Mouse (Mus musculus): ENCODE measurements around the gene Mxi1. TPM values are rescaled to one million over a fixed set of nuclear protein-coding genes. Genes with fewer than 3 reads are reported as not detected.
A peak's percentile ranks its signal among the peaks of the same experiment; 100 is the strongest.

Gene Mxi1
- polyA plus RNA-seq, 1 experiment from 2014 or later: 26.7 TPM

GRCm38 (mm10) chr19:53331882-53332500 is 21.7 kb downstream of the Mxi1 start:
- ATAC-seq: no peak
- WGBS: 96% methylated on average over 21 of the region's 21 CpGs
- H3K27ac ChIP-seq: no peak overlapping the region

DNA sequence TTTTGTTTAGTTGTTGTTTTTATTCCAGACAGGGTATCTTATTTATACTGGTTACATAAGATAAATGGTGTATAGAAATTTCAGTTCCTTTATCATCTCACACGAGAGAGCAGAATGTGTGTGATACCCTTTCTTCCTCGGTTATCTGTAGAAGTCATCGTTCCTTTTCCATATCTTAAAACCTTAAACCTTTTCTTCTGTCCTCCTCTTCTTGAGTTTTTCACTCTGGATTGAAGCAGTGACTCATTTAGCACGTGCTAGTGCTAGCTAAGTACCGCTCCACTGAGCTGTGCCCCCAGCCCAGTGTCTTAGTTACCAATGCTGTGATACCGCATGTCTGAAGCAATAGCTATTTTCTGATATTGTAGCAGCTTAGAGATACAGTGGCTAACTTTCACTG is 23.4 kb downstream of the Mxi1 start:
- WGBS: 94% methylated on average over 6 of the region's 6 CpGs
- no peak overlapping the region for H3K4me3 ChIP-seq
- no peak for ATAC-seq
- H3K27ac ChIP-seq: no peak overlapping the region
- no peaks in the 10 kb centered on the region for H3K27me3 ChIP-seq
- no peak overlapping the region for H3K4me2 ChIP-seq
- peaks cover 11% of the 10 kb centered on the region for H3K4me1 ChIP-seq
- H3K9ac ChIP-seq: no peak overlapping the region
- peaks cover 44% of the 10 kb centered on the region for H3K36me3 ChIP-seq (ENCODE audit: poor library complexity, severe bottlenecking)
- peaks cover 4% of the 10 kb centered on the region; the same call in 1 of the 2 replicates for H3K9me3 ChIP-seq (replicated peaks)

More at GRCm38 (mm10) chr19:53331882-53332500, 21.7 kb downstream of the Mxi1 start:
- Histone ChIP-seq H3K27me3 (no peaks in the 10 kb centered on the region), H3K9ac (no peak overlapping the region), H3K36me3 (ENCODE audit: poor library complexity, severe bottlenecking) (peaks cover 32% of the 10 kb centered on the region), H3K4me2 (no peak overlapping the region), H3K4me3 (no peak overlapping the region), H3K9me3 (replicated peaks) (no peaks in the 10 kb centered on the region), H3K4me1 (peaks cover 14% of the 10 kb centered on the region)

DNA sequence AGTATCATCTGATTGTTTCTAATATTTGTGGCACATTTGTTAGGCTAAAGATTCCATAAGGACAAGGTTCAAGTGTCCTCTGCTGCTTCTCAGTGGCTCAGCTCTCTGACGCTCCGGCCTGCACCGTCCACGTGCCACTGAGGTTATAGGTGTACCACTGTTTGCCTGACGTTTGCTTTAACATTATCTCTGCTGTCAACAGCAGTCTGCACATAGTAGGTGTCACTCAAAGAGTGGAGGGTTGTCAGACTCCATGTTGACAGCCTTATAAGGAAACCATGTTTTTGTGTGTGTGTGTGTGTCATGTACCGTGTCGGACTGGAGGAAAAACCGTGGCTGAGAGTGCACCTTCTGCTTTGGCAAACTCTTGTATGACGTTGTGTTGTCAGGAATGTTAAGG is 24.9 kb downstream of the Mxi1 start:
- Histone ChIP-seq H3K36me3 (ENCODE audit: poor library complexity, severe bottlenecking) (peaks cover 46% of the 10 kb centered on the region), H3K4me2 (no peak overlapping the region), H3K9ac (no peak overlapping the region), H3K4me3 (no peak overlapping the region), H3K9me3 (replicated peaks) (peaks cover 4% of the 10 kb centered on the region; the same call in 1 of the 2 replicates), H3K4me1 (peaks cover 10% of the 10 kb centered on the region), H3K27me3 (no peaks in the 10 kb centered on the region), H3K27ac (no peak overlapping the region)
- ATAC-seq: no peak
- 93% methylated on average over 9 of the region's 9 CpGs for WGBS

DNA sequence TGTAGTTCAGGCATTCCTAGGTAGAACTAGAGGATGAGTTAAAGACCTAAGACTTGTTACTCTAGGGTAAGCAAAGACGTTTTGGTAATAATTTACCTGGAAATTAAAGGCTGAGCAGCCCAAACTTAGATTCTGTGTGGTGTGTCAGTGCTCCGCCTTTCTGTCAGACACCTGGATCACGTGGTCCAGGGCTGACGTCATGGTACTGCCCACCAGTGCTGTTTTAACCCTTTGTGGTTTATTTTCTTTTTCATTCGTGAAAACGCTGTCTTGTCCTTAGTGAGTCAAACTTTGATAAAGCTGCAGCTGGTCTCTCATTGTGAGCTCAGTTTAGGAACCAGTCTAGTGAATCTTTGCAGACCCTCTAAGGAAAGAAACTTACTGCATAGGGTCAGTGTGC is 30.1 kb downstream of the Mxi1 start:
- no peak overlapping the region for H3K27ac ChIP-seq
- no peak overlapping the region for H3K9ac ChIP-seq
- H3K4me1 ChIP-seq: peaks cover 29% of the 10 kb centered on the region
- H3K9me3 ChIP-seq (replicated peaks): peaks cover 4% of the 10 kb centered on the region; the same call in 1 of the 2 replicates
- no peak overlapping the region for H3K4me3 ChIP-seq
- no peak overlapping the region for H3K4me2 ChIP-seq
- ATAC-seq: no peak
- peaks cover 14% of the 10 kb centered on the region for H3K36me3 ChIP-seq (ENCODE audit: poor library complexity, severe bottlenecking)
- no peaks in the 10 kb centered on the region for H3K27me3 ChIP-seq
- 23% methylated on average over 6 of the region's 6 CpGs for WGBS

GRCm38 (mm10) chr19:53343174-53343881 is 33.0 kb downstream of the Mxi1 start:
- Histone ChIP-seq H3K9ac (no peak overlapping the region), H3K9me3 (replicated peaks) (no peaks in the 10 kb centered on the region), H3K27me3 (no peaks in the 10 kb centered on the region), H3K27ac (no peak overlapping the region), H3K4me3 (no peak overlapping the region), H3K4me2 (no peak overlapping the region), H3K36me3 (ENCODE audit: poor library complexity, severe bottlenecking) (peaks cover 12% of the 10 kb centered on the region), H3K4me1 (peaks cover 34% of the 10 kb centered on the region)
- no peak for ATAC-seq
- WGBS: 94% methylated on average over 13 of the region's 13 CpGs

DNA sequence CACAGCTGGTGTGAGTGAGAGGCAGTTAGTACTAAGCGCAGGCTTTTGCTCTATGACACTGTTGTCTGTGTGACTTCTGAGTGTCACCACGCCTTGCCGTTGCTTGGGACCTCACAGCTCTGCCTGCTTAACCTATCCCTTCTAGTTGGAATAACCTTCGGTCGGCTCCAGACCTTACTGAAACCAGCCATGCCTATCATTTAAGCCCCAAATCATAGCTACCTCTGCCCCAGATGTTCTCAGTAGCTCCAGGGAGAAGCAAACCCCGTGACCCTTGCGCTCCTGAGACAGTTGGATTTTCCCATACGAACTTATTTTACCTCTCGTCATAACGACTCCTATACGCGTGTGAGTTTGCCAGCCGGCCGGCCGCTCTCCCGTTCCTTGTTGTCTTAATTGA is 33.7 kb downstream of the Mxi1 start:
- no peak overlapping the region for H3K27ac ChIP-seq
- WGBS: 70% methylated on average over 16 of the region's 16 CpGs
- peaks cover 11% of the 10 kb centered on the region for H3K36me3 ChIP-seq (ENCODE audit: poor library complexity, severe bottlenecking)
- H3K4me3 ChIP-seq: no peak overlapping the region
- H3K27me3 ChIP-seq: no peaks in the 10 kb centered on the region
- H3K9ac ChIP-seq: no peak overlapping the region
- peaks cover 34% of the 10 kb centered on the region for H3K4me1 ChIP-seq
- no peak overlapping the region for H3K4me2 ChIP-seq
- no peaks in the 10 kb centered on the region for H3K9me3 ChIP-seq (replicated peaks)
- ATAC-seq: no peak

DNA sequence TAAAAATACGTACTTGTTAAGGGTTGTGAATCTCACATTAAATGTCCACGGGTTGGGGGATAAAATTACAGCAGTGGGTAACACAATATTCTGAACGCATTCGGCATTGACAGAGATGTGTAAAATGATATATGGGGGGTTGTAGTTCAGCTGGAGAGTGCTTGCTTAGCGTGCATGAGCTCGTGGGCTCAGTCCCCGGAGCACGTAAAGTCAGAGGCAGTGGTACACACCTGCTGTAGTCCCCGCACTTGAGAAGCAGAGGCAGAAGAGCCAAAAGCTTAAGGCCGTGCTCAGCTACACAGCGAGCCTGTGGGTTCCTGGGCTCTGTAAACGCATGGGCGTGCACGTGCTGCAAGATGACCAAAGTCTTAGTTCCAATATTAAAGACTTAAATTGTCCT is 35.4 kb downstream of the Mxi1 start:
- WGBS: 84% methylated on average over 14 of the region's 14 CpGs
- Histone ChIP-seq H3K9ac (no peak overlapping the region), H3K4me1 (peaks cover 23% of the 10 kb centered on the region), H3K36me3 (ENCODE audit: poor library complexity, severe bottlenecking) (peaks cover 11% of the 10 kb centered on the region), H3K4me3 (no peak overlapping the region), H3K27ac (no peak overlapping the region), H3K4me2 (no peak overlapping the region), H3K27me3 (no peaks in the 10 kb centered on the region), H3K9me3 (replicated peaks) (no peaks in the 10 kb centered on the region)
- ATAC-seq: no peak

GRCm38 (mm10) chr19:53353864-53354263 is 43.5 kb downstream of the Mxi1 start:
- H3K9ac ChIP-seq: no peak overlapping the region
- H3K27ac ChIP-seq: no peak overlapping the region
- H3K36me3 ChIP-seq (ENCODE audit: poor library complexity, severe bottlenecking): peaks cover 12% of the 10 kb centered on the region
- ATAC-seq: no peak
- 88% methylated on average over 7 of the region's 7 CpGs for WGBS
- H3K4me1 ChIP-seq: peaks cover 24% of the 10 kb centered on the region
- H3K4me3 ChIP-seq: no peak overlapping the region
- no peak overlapping the region for H3K4me2 ChIP-seq
- H3K9me3 ChIP-seq (replicated peaks): no peaks in the 10 kb centered on the region
- no peaks in the 10 kb centered on the region for H3K27me3 ChIP-seq

- Histone ChIP-seq H3K27ac (no peak overlapping the region), H3K4me1 (peaks cover 30% of the 10 kb centered on the region), H3K36me3 (ENCODE audit: poor library complexity, severe bottlenecking) (peaks cover 12% of the 10 kb centered on the region), H3K9ac (no peak overlapping the region), H3K4me2 (no peak overlapping the region), H3K9me3 (replicated peaks) (no peaks in the 10 kb centered on the region), H3K4me3 (no peak overlapping the region), H3K27me3 (no peaks in the 10 kb centered on the region)
- 58% methylated on average over 7 of the region's 7 CpGs for WGBS
- no peak for ATAC-seq
Observed at GRCm38 (mm10) chr19:53354271-53355000, 44.1 kb downstream of the Mxi1 start.

GRCm38 (mm10) chr19:53355065-53355464 is 44.7 kb downstream of the Mxi1 start:
- H3K4me2 ChIP-seq: no peak overlapping the region
- H3K4me3 ChIP-seq: no peak overlapping the region
- H3K4me1 ChIP-seq: peaks cover 36% of the 10 kb centered on the region
- H3K27me3 ChIP-seq: no peaks in the 10 kb centered on the region
- no peak overlapping the region for H3K27ac ChIP-seq
- H3K9me3 ChIP-seq (replicated peaks): no peaks in the 10 kb centered on the region
- H3K36me3 ChIP-seq (ENCODE audit: poor library complexity, severe bottlenecking): peaks cover 12% of the 10 kb centered on the region
- no peak for ATAC-seq
- H3K9ac ChIP-seq: no peak overlapping the region
- 77% methylated on average over 16 of the region's 16 CpGs for WGBS

GRCm38 (mm10) chr19:53359160-53360033 is 49.1 kb downstream of the Mxi1 start:
- Histone ChIP-seq H3K4me1 (peaks cover 39% of the 10 kb centered on the region), H3K9me3 (replicated peaks) (no peaks in the 10 kb centered on the region), H3K4me2 (peak overlapping the region; percentile 38), H3K4me3 (no peak overlapping the region), H3K27me3 (no peaks in the 10 kb centered on the region), H3K9ac (0 out of 2 replicates have a peak overlapping the region, but pooled peaks have one; percentile 8), H3K27ac (peak overlapping the region; percentile 79), H3K36me3 (ENCODE audit: poor library complexity, severe bottlenecking) (peaks cover 6% of the 10 kb centered on the region; the same call in 1 of the 2 replicates)
- ATAC-seq: peak; percentile 81
- 36% methylated on average over 22 of the region's 22 CpGs for WGBS
